Mouse (Mus musculus) layer of hippocampus, postnatal 36 days (tissue): ENCODE measurements around the gene Gm10553. TPM values are rescaled to one million over a fixed set of nuclear protein-coding genes. Genes with fewer than 3 reads are reported as not detected.

Source experiments
- total RNA-seq, 2 experiments: library from RNA; stranded (reverse); gene quantifications; 2 replicates each; pipeline ENCODE4 v1.2.3; 2021

The Gm10553 gene
- total RNA-seq, 2 experiments from 2014 or later = not detected

Other genes starting within 250 kb of the Gm10553 start
- 10 to 100 TPM; 12.4 to 15.6 TPM for gene Slc16a14, start 165.0 kb upstream of the Gm10553 start, total RNA-seq
- not detected for gene A530032D15Rik, start 9.7 kb downstream of the Gm10553 start, total RNA-seq
- gene C130026I21Rik, start 170.4 kb downstream of the Gm10553 start, total RNA-seq = 1 to 10 TPM in 1 of 2 experiments, not detected in 1; 1.2 TPM